Mouse (Mus musculus) layer of hippocampus, adult 18-20 months (tissue): ENCODE measurements around the gene Crb2. TPM values are rescaled to one million over a fixed set of nuclear protein-coding genes. Genes with fewer than 3 reads are reported as not detected.
A peak's percentile ranks its signal among the peaks of the same experiment; 100 is the strongest.

Experiments
- DNase-seq, 2 experiments: peaks; one replicate each; pipeline ENCODE4 v3.0.0; 2022; ENCODE audit warnings: low spot score in 2 of 2
- long read RNA-seq: library from polyadenylated mRNA; stranded (forward); transcript quantifications from one replicate; pipeline ENCODE4 v2.0.0, GENCODE M21; 2021
- total RNA-seq, 2 experiments: library from RNA; stranded (reverse); gene quantifications; 2 replicates each; pipeline ENCODE4 v1.2.3; 2021

The Crb2 gene
- 1 to 10 TPM; 2.8 to 3.1 TPM for total RNA-seq
- long read RNA-seq, full-length matches to known transcripts: 1 of 8 reads
- long read RNA-seq, partial matches to known transcripts: 7 of 8 reads
- long read RNA-seq, other reads (novel, unspliced or antisense): 0 of 8 reads

DNA sequence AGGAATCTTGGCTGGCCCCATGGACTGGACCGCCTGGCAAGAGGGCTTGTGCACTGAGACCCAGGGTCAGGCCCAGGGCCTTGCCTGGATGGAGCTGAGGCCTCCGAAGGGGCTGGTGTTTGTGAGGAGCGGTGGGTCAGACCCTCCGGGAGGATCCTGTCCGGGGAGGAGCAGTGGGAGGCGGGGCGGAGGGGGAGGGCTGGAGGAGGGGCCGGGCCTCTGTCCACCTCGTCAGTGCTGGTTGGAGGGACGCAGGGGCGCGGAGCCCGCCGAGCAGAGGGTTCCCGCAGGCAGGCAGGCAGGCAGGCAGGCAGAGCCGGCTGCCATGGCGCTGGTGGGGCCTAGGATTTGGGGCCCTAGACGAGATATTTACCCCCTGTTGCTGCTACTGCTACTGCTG, at the start of gene Crb2:
Gene Crb2 (plus strand): TSS at position 234 of the 400 bp plus-strand sequence.
- DNase-seq: no peak

DNA sequence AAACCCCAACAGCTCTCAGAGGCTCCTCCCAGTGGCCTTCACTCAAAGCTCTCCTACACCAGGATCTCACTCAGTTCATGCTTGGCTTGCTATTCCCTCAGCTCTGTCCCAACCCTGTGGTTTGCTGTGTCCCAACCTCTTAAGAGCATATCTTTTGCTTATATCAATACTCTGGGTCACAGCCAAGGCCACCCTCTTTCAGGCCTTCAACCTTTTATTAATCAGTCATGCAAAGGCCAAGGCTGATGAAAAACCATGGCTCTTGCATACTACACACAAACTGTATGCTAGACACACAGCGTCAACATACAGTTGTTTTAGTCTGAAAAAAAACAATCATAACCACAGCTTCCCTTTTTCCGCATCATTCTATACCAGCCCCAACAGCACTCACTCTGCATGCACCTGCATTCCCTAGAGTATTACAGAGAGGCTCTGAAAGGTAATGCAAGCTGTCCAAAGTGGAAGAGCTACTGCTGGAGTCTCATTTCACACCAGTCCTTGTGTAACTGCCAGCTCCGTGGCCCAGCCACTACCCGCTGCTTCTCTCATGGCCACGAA, 44.7 kb upstream of the Crb2 start:
- DNase-seq: no peak

DNA sequence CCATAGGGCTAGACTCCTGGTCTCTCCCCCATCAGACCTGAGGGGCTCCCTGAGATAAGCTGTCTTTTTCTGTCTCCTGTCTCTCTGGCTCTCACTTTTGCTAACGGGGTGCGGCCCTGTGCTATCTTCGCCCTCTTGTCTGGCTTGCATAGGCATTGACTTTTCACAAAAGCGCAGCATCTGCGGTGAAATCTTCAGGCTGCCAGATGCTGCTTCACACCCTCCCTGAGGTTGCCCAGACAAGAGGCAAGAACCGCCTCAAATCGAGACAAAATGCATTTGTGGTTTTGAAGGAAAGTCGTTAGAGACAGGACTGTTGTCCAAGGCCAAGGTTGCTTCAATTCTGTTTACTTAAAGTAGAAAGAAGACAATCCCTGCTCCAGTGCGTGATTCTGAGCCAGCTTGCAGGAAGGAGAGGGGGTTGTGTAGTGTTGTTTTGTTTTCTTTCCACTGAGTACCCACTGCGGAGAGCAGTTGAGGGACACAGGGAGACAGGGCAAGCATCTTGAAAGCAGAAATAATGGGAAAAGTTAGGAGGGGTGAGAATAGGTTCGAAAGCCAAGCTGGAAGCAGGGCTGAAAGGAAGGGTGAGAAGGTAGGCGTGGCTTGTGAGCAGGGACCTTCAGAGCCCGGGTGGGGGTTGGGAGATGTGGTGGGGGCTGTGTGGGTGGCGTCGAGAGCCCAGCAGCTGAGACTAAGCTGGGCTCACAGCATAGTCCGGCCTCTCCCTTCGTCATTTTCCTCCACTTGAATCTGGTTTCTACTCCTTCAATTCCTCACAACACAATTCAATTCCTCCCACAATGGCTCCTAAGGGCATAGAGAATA, 40.9 kb upstream of the Crb2 start:
- DNase-seq: no peak

DNA sequence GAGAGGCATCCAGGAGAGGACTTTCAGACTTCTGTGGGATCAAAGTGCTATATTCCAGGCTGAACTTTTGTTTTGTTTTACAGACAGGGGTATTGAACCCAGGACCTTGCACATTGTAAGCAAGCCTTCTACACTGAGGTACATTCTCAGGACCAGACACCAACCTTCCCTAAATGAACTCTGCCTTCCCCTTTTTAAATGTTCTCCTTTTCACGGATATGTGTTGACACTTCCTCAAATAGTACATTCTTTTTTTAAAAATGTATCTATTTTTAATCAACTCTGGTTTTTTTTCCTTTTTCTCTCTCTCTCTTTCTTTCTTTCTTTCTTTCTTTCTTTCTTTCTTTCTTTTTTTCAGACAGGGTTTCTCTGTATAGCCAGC, 40.3 kb upstream of the Crb2 start:
- no peak for DNase-seq

DNA sequence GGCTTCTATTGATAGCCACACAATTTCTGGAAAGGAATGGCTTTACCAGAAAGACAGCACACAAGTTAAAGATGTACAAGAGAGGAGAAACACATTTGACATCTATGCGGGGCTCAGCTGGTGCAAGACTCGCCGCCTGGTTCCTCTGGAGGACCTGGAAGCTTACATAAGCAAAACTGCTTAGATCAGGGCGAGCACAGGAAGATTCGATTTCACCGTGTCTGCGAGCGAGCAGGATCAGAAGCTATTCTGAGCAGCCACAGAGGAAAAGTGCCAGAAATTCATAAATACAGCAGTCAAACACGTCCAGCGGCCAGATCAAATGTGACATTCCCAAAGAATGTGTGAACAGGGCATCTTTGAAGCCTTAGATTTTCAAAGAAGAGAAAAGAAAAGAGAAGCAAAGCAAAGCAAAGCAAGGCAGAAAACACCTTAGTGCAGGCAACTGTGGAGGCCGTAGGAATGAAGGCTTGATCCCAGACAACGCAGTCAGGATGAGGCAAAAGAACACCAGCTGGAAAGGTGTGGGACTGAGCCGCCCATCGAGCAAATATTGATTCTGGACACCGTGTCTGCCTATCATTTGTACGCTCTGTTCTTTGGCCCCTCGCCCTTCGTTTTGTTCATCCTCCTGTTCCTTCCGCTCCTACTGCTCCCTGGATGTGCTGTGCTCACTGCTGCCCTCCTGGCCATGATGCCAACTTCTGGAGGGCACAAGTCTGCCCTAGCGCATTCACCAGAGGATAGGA, 34.1 kb upstream of the Crb2 start:
- peak in 1 of 2 experiments; percentile 47 for DNase-seq

DNA sequence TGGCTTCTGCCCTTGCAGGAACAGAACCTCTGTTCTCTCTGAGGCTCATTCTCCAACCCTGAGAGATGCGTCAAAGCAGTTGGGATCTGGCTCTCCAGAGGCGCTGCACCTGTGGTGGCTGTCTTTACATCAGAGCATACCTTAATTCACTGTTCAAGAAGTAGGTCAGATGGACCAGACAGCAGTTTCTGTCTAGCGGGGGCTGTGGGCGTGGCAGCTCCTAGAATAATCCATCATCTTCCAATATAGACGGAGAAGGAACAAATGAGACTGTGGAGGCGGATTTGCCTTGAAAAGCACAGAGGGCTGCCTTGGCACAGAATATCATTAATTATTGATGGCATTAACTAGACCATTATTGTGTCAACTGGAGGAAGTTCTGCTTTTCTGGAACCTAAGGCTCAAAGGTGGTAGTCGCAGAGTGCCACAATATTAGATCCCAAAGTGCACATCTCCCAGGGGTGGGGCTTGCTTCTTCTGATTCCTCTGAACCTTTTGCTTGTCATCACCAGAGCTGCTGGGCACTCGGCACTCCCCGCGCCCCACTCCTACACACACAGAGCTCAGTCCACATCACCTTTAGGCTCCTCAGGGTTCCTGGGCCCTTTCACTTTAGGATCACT, 31.2 kb upstream of the Crb2 start:
- no peak for DNase-seq

DNA sequence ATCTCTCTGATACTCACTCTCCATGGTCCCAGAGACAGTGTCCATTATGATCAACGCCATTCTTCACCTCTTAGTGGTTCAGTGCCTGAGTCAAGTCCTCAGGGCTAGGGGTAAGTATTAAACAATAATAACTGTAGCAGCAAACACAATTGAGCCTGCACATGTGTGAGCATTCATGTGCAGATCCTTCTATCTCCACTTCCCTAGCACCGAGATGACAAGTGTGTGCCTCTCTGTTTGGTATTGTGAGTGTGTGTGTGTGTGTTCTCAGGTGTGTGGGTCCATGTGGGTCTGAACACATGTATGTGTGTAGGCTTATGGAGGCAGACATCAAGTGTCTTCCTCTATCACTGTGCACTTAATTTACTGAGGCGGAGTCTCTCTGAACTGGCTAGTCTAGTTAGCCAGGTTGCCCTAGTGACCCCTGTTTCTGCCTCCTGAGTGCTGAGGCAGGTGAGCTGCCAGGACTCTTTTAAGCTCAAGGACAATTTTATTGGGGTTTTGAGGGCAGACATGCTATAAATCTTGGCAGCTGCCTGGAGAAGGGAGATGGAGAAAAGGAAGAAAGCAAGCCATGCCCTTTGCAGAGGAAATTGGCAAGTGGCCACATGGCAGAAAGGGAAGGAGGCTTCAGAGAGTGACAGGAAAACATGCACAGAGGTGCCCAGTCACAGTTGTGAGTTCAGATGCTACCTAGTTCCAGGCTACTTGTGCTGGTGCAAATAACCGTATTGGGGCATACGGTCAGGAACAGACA, 29.6 kb upstream of the Crb2 start:
- DNase-seq: no peak

DNA sequence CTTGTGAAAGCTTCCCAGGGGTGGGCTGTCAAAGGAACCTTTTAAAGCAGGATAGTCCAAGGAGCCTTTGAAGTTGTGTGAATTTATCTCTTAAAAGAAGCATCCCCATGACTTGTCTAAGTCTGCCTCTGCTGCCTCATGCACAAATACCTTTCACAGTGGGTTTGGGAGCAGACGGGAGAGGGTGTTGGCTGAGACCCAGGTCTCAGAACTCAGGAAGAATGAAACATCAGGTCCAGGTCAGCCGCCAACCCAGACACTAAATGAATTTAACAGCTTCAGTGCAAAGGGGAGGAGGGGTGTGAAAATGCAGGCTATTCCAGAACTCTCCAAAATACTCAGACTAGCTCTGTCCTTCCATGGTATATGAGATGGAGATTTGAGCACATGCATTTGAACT, 28.1 kb upstream of the Crb2 start:
- DNase-seq: no peak

DNA sequence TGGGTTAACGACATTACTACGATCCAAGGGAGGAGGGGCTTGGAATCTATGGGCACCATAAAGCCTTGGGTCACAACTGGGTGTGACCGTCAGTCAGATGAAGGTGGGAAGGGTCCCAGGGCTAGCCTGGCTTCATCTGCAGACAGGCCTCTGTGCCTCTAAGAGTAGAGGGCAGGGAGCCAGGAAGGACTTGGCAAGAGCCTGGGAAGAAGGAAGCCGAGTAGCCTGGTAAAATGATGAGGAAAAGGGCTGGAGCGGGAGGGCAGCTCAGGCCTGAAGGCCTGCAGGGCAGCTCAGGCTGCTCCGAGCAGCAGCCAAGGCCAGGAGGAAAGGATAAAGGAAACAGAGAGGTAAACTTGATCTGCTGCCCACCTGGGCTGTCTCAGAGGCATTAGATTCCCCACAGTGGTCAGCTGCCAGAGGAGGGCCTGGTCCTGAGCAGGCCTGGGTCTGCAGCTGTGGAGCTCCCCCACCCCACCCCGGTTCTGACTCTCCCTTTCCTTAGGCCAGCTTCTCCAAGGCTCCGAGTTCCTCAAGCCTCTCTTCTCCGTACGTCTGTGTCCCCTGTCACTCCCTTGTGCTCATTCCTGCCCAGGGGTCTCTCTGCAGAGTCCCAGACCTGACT, 27.5 kb upstream of the Crb2 start:
- no peak for DNase-seq

DNA sequence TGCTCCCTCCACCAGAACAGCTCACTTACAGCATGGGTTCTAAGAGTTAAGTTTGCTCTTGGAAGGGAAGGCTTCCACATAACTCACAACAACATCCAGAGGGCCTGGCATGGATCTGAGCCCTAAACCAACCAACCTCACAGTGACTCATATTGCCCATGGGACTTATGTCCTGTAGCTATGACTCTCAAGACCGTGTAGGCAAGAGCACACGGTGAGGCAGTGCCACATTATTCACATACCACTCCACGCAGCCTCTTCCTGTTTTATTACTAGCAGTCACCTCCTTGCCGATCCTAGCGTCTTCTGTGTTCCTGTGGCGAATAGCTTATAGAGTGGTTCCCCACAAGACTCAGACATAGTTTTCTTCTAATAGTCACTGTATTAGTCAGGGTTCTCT, 26.7 kb upstream of the Crb2 start:
- no peak for DNase-seq

DNA sequence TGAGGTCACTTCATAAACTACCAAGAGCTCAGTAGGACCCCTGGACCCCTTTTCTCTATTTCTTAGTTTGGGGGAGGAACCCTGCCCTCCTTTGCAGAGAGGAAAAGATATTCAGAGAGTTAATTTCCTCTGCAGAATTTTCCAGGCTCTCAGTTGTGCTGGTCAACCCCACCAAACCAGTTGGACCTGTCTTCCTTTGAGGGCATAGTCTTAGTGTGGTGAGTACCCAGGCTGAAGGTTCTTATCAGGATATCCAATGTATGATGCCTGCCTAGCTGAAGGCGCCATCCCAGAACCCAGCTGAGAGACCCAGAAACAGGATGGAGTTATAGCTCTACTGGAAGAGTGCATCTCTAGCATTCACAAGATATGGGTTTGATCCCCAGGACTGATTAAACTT, 24.9 kb upstream of the Crb2 start:
- no peak for DNase-seq

DNA sequence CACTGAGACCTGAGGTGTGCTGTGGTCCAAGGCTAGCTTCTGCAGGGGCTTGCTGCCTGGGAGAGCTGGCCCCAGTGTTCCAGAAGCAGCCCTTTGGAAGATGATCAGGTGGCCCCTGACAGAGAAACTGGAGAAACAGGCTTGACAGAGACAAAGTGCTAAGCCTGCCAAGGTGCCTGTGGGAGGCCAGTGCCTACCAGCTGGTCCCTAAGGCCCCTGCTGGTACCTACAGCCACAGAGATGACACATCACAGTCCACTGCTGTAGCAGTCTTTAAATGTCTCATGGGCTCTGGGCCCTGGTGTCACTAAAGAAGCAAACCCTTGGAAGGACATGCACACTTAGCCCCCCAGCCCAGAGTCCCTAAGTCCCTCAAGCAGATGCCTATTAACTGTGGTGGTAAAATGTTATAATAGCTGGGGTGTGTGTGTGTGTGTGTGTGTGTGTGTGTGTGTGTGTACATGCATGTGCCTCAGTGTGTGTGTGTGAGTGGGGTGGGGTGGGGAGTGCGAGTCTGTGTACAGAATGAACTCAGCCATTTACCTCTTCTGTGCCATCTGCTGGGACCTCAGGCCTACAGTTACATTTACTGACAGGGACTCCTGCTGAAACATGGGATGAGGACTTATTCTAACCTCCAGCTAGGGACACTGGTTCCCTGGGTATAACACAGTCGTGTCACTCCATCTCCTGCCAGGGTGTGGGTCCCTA, 19.7 kb upstream of the Crb2 start:
- no peak for DNase-seq

DNA sequence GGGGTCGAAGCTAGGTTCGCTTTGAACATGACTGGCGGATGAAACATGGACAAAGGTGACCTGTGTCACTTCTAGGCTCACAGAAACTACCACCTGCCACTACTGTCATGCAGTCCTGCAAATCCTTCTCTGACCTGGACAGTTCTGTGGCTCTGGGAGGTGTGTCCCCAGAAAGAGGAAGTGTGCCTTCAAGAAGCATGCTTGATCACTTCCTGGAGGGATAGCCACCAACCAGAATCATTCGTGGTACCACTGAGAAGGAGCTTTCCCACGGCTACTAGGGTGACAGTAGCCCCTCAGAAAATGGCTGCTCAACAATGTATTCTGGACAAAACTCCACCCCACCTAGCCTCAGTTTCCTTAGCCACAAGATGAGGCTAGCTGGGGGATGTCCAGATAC, 19.0 kb upstream of the Crb2 start:
- no peak for DNase-seq

DNA sequence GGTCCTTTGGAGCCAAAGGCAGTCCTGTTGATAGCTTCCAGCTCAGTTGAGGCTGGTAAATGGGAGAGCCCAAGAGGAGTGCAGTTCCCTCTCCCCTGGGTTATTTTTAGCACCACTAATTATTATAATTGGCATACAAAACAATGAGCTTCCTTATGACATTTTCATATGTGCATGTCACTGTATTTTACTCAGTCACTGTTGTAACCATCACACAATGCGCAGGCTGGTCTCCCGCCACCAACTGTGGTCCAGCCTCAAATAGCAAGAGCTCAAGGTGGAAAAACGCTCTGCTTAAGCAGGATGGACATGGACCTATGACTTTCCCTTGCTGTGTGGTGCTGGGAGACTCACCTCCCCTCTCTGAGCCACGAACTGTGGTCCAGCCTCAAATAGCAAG, 18.3 kb upstream of the Crb2 start:
- no peak for DNase-seq

DNA sequence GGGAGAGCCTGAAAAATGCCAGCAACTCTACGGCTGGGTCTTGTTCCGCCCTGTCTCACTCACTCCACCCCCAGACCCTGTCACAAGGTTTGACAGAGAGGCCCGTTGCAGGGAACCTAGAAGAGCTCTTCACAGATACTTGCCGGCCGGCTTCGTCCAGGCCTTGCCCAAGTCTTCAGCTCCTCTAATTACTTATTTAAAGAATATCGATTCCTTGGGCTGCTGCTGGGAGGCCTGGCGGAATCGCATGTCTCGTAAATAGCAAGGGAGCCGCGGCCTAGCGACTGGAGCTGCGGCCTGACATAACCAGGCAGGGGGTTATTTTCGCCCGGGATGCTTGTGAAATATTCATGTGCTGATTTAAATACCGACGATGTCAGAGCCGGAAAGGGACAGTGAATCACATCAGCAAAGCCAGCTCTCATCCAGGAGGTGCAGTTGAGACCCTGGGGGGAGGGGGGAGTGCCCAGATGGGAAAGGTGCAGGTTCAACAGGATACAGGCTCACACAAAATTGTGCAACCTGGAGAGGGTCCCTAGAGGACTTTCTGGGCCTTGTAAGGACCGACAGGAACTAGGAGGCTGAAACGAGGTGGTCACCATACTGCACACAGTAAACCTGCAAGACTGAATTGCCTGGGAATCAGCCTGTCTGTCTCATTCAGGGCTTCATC, 17.6 kb upstream of the Crb2 start:
- no peak for DNase-seq

DNA sequence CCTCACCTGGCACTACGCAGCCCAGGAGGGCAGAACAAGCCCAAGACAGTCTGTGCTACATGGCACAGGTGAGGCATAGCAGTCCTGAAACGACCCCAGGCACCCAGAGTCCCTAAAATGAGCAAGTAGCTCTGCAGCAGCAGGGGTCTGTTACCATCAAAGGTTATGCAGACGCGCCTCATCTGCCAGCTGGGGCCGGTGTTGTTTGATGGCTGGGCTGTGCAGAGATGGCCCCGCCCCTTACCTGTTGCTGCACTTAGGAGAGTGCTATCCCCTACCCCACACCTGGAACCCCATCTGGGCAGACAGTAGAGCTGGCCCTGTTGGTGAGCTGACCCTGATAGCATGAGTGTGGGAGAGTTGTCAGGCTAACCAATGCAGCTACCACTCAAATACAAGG, 15.4 kb upstream of the Crb2 start:
- DNase-seq: no peak

DNA sequence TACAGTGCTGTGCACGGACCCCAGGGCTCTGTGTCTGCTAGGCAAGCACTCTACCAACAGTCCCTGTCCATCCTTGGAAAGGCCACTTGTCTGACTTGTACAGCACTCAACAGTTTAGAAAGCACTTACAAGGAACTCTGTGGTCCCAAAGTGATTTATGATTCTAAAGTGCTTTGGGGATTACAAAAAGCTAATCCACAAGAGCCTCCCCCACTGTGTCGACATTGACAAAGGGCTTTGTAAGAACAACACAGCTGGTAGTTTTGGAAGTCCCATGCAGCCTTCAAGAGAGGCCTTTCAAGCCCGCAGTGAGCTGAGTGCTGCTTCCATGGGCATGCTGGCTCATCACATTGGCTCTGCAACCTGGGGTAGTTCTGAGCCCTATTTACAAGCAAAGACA, 12.4 kb upstream of the Crb2 start:
- no peak for DNase-seq

DNA sequence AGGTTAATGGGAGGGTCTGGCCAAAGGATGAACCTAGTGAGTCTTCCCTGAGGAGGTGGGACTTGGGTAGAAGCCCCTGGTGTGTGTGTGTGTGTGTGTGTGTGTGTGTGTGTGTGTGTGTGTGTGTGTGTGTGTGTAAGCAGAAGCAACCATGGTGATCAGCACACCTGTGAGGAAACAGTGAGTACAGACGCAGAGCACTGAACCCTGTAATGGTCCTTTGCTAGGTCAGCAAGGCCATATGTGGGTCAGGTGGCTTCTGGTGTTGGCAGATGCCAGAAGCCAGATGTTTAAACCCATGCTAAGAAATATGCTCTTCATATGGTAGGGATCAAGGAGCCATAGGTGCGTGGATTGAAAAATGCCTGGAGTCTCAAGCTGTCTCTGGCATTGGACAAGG, 11.5 kb upstream of the Crb2 start:
- DNase-seq: no peak

DNA sequence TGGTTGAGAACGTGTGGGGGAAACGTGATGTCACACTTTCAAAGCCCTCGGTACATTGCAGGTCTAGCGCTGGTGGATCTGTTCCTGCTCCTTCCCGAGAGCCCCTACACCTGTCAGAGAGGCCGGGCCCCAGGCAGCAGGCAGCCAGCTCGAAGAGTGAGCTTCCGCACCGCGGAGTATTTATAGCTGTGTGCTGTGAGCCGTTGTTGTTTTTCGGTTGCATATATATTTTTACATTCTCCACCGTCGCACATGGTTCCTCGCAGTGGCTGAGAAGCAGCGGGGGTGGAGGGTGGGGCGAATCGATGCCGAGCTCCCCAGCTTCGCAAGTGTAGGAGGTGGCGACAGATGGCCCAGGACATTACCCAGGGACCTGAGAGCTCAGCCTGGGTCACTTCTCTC, 11.0 kb upstream of the Crb2 start:
- DNase-seq: no peak
